Mouse (Mus musculus) myocyte (in vitro differentiated cells): ENCODE results near the gene Zfp644.

ENCODE experiments used
- CEBPB ChIP-seq: IDR thresholded peaks from 2 replicates; pipeline ENCODE4 v1.6.1; 2011; ENCODE audit warnings: mild to moderate bottlenecking, moderate library complexity; ENCODE audit not compliant: poor library complexity, insufficient read depth, severe bottlenecking
- E2F4 ChIP-seq: IDR thresholded peaks from one replicate; pipeline ENCODE4 v1.6.1; 2011; ENCODE audit warnings: mild to moderate bottlenecking, control low read depth, moderate library complexity; ENCODE audit not compliant: insufficient read depth
- MYOD1 ChIP-seq, 3 experiments: IDR thresholded peaks; one replicate each; pipeline ENCODE4 v1.6.1; 2011; ENCODE audit warnings: control low read depth in 2 of 3, low read depth in 2 of 3, mild to moderate bottlenecking in 2 of 3, moderate library complexity in 1 of 3; ENCODE audit not compliant: insufficient read length in 2 of 3, control insufficient read depth in 1 of 3
- POLR2A ChIP-seq: IDR thresholded peaks from one replicate; pipeline ENCODE4 v1.6.1; 2011; ENCODE audit warnings: low read depth, mild to moderate bottlenecking, control low read depth, moderate library complexity; ENCODE audit not compliant: insufficient read length
- POLR2AphosphoS2 ChIP-seq: IDR thresholded peaks from one replicate; pipeline ENCODE4 v1.6.1; 2011; ENCODE audit warnings: low read depth, control low read depth; ENCODE audit not compliant: insufficient read length

GRCm38 (mm10) chr5:106636423-106636946 lies 60.6 kb downstream of the Zfp644 start:
- TF ChIP-seq CEBPB (no peak), POLR2A (no peak), POLR2AphosphoS2 (no peak), E2F4 (no peak), MYOD1 (IDR thresholded peaks at IDR 0.05; ENCODE audit: control insufficient read depth in 1 of 3, insufficient read length in 2 of 3, low read depth in 2 of 3) (no peak)
